Mouse (Mus musculus) cortical plate, adult 2 months (tissue): ENCODE results near the gene Alkbh4.

Source experiments
- CTCF ChIP-seq: fragments of 200-500 bp; IDR thresholded peaks from 2 replicates; pipeline ENCODE4 v1.5.1; 2011; ENCODE audit warnings: mild to moderate bottlenecking, control low read depth, low read length; ENCODE audit not compliant: insufficient read depth; ENCODE audit errors: extremely low read depth
- POLR2A ChIP-seq: fragments of 200-500 bp; IDR thresholded peaks from 2 replicates; pipeline ENCODE4 v1.6.1; 2011; ENCODE audit warnings: mild to moderate bottlenecking, low read length, control low read depth; ENCODE audit not compliant: insufficient read depth; ENCODE audit errors: extremely low read depth

- TF ChIP-seq CTCF (no peak), POLR2A (no peak)
Measured at GRCm38 (mm10) chr5:136163807-136164474, 28.0 kb downstream of the Alkbh4 start.
